Mouse (Mus musculus) hindbrain, embryonic 11.5 days (tissue): ENCODE results near the gene Emp1. TPM values are rescaled to one million over a fixed set of nuclear protein-coding genes. Genes with fewer than 3 reads are reported as not detected.

Experiments used
- polyA plus RNA-seq: library from polyadenylated mRNA; unstranded; fragments of >200 nt; fragmentation: Nextera tagmentation; extraction: Ambion mirVana; gene quantifications from 2 replicates; pipeline ENCODE4 v1.2.1, GENCODE M21; 2014

Gene Emp1
- polyA plus RNA-seq, 1 experiment from 2014 or later: 8.8 TPM

Other genes starting within 250 kb of the Emp1 start
- not detected in 2 replicates for gene Gprc5d, start 244.3 kb upstream of the Emp1 start, polyA plus RNA-seq
- 32.5 and 34.2 TPM in 2 replicates for gene Fam234b, start 164.6 kb upstream of the Emp1 start, polyA plus RNA-seq
- gene Hebp1, start 164.5 kb upstream of the Emp1 start, polyA plus RNA-seq: 2.6 and 4.1 TPM in 2 replicates
- 0.32 and 0.66 TPM in 2 replicates for gene Gsg1, start 108.2 kb upstream of the Emp1 start, polyA plus RNA-seq
- gene Pbp2, start 52.1 kb upstream of the Emp1 start, polyA plus RNA-seq: 0.22 TPM in 1 of 2 replicates, not detected in the other